Mouse (Mus musculus) heart, postnatal 0 days (tissue): Measurements from ENCODE around the gene Mme. TPM values are rescaled to one million over a fixed set of nuclear protein-coding genes. Genes with fewer than 3 reads are reported as not detected.

Experiments
- ATAC-seq: fragments of 200-750 bp; cut with Nextera tagmentation; 2 replicates; pipeline ENCODE4 v1.8.0; 2017; ENCODE audit warnings: low read depth, moderate number of reproducible peaks, moderate library complexity; ENCODE audit not compliant: insufficient read depth
- DNase-seq: peaks from one replicate; pipeline ENCODE4 v3.0.0-alpha.2; 2016; ENCODE audit warnings: low spot score
- H3K27ac ChIP-seq: fragments of 300-500 bp; sonication (generic); 2 replicates; pipeline ENCODE4 v1.5.1; 2014; ENCODE audit warnings: low read depth, mild to moderate bottlenecking
- H3K27me3 ChIP-seq: fragments of 300-500 bp; sonication (generic); 2 replicates; pipeline ENCODE4 v1.6.1; 2014; ENCODE audit warnings: low read length, mixed read lengths; ENCODE audit not compliant: control insufficient read depth, insufficient read depth
- H3K36me3 ChIP-seq: fragments of 300-500 bp; sonication (generic); replicated peaks from 2 replicates; pipeline ENCODE4 v1.6.1; 2014; ENCODE audit warnings: low read length, mixed read lengths; ENCODE audit not compliant: control insufficient read depth, insufficient read depth
- H3K4me1 ChIP-seq: fragments of 300-500 bp; sonication (generic); 2 replicates; pipeline ENCODE4 v1.6.1; 2014; ENCODE audit warnings: antibody characterized with exemption; ENCODE audit not compliant: control insufficient read depth, insufficient read depth
- H3K4me2 ChIP-seq: fragments of 300-500 bp; sonication (generic); 2 replicates; pipeline ENCODE4 v1.6.1; 2014; ENCODE audit warnings: low read depth, mild to moderate bottlenecking, low read length, moderate library complexity
- H3K4me3 ChIP-seq: fragments of 300-500 bp; sonication (generic); 2 replicates; pipeline ENCODE4 v1.5.1; 2014; ENCODE audit warnings: low read depth, low read length
- H3K9ac ChIP-seq: fragments of 300-500 bp; sonication (generic); replicated peaks from 2 replicates; pipeline ENCODE4 v1.6.1; 2014; ENCODE audit warnings: low read depth, low read length, mixed read lengths
- H3K9me3 ChIP-seq: fragments of 300-500 bp; sonication (generic); replicated peaks from 2 replicates; pipeline ENCODE4 v1.6.1; 2016; ENCODE audit warnings: low read length; ENCODE audit not compliant: control insufficient read depth
- CTCF ChIP-seq: IDR thresholded peaks from 2 replicates; pipeline ENCODE4 v1.5.1; 2016; ENCODE audit warnings: antibody characterized with exemption, control low read depth, low read depth
- EP300 ChIP-seq: IDR thresholded peaks from 2 replicates; pipeline ENCODE4 v1.6.1; 2016; ENCODE audit warnings: antibody characterized with exemption, low read depth
- WGBS: fragments of 180-500 bp; shearing (Covaris S2); extraction: QIAGEN DNeasy Blood & Tissue Kit; methylation state at CpG from one replicate; pipeline ENCODE4 v1.1.7; 2014; 5-methylcytosine and 5-hydroxymethylcytosine counted together
- polyA plus RNA-seq: library from polyadenylated mRNA; unstranded; fragments of >200 nt; fragmentation: Nextera tagmentation; extraction: Ambion mirVana; gene quantifications from 2 replicates; pipeline ENCODE4 v1.2.1, GENCODE M21; 2015
- total RNA-seq: library from RNA; depleted of rRNA; stranded (reverse); fragments of >200 nt; gene quantifications from 2 replicates; pipeline ENCODE4 v1.2.3, GENCODE M21; 2014; ENCODE audit warnings: low replicate concordance

Gene Mme
- total and polyA plus RNA-seq, 2 experiments from 2014 or later: 0.94 to 4.5 TPM

- H3K9ac ChIP-seq: no peak overlapping the region
- TF ChIP-seq CTCF (no peak), EP300 (no peak)
- no peak for ATAC-seq
- WGBS: 78% methylated on average over 4 of the region's 4 CpGs
- no peaks in the 10 kb centered on the region for H3K4me1 ChIP-seq
- H3K27me3 ChIP-seq: no peaks in the 10 kb centered on the region
- H3K36me3 ChIP-seq: no peaks in the 10 kb centered on the region
- H3K27ac ChIP-seq: no peak overlapping the region
- H3K9me3 ChIP-seq: no peaks in the 10 kb centered on the region
- DNase-seq: no peak
- no peak overlapping the region for H3K4me2 ChIP-seq
- H3K4me3 ChIP-seq: no peak overlapping the region
Measured at GRCm38 (mm10) chr3:63398171-63398570, 156.8 kb downstream of the Mme start.

DNA sequence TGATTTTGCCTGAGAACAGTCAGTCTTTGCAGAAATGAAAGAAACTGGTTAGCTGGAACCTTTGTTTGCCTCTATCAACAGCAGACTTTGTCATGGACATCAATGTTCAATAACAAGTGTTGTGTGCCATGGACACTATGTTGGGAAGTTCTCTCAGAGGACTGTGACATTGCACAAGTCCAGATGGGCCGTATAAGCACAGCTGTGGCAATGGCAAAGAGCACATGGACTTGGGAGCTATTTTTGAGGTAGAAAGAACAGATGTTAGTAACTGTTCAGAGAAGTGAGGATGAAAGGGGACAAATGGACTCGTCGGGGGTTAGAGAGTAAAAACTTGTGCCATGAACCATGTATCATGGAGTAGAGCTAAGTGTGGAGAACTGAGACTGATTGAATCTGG is 165.1 kb downstream of the Mme start:
- Histone ChIP-seq H3K4me1 (no peaks in the 10 kb centered on the region), H3K36me3 (no peaks in the 10 kb centered on the region), H3K4me2 (no peak overlapping the region), H3K27me3 (no peaks in the 10 kb centered on the region), H3K9ac (no peak overlapping the region), H3K4me3 (no peak overlapping the region), H3K9me3 (no peaks in the 10 kb centered on the region), H3K27ac (no peak overlapping the region)
- TF ChIP-seq EP300 (no peak), CTCF (no peak)
- 77% methylated on average over 3 of the region's 3 CpGs for WGBS
- ATAC-seq: no peak
- DNase-seq: no peak

GRCm38 (mm10) chr3:63411006-63411405 is 169.7 kb downstream of the Mme start:
- ATAC-seq (no peak), DNase-seq (no peak)
- WGBS: 82% methylated on average over 4 of the region's 4 CpGs
- no peak overlapping the region for H3K27ac ChIP-seq
- no peak for TF ChIP-seq EP300
- no peak for TF ChIP-seq CTCF
- H3K9ac ChIP-seq: no peak overlapping the region
- H3K9me3 ChIP-seq: no peaks in the 10 kb centered on the region
- H3K36me3 ChIP-seq: no peaks in the 10 kb centered on the region
- H3K4me1 ChIP-seq: no peaks in the 10 kb centered on the region
- H3K4me2 ChIP-seq: no peak overlapping the region
- no peaks in the 10 kb centered on the region for H3K27me3 ChIP-seq
- H3K4me3 ChIP-seq: no peak overlapping the region

GRCm38 (mm10) chr3:63412220-63412937 is 171.0 kb downstream of the Mme start:
- 63% methylated on average over 6 of the region's 6 CpGs for WGBS
- H3K27me3 ChIP-seq: no peaks in the 10 kb centered on the region
- ATAC-seq (no peak), DNase-seq (no peak)
- H3K9me3 ChIP-seq: no peaks in the 10 kb centered on the region
- H3K4me3 ChIP-seq: no peak overlapping the region
- TF ChIP-seq CTCF (no peak), EP300 (no peak)
- H3K4me2 ChIP-seq: no peak overlapping the region
- no peaks in the 10 kb centered on the region for H3K4me1 ChIP-seq
- no peaks in the 10 kb centered on the region for H3K36me3 ChIP-seq
- no peak overlapping the region for H3K27ac ChIP-seq
- no peak overlapping the region for H3K9ac ChIP-seq

- no peak overlapping the region for H3K27ac ChIP-seq
- ATAC-seq (no peak), DNase-seq (no peak)
- H3K27me3 ChIP-seq: no peaks in the 10 kb centered on the region
- H3K36me3 ChIP-seq: no peaks in the 10 kb centered on the region
- 70% methylated on average over 6 of the region's 6 CpGs for WGBS
- no peaks in the 10 kb centered on the region; the same call in 1 of the 2 replicates for H3K4me1 ChIP-seq
- H3K4me2 ChIP-seq: no peak overlapping the region
- no peak overlapping the region for H3K9ac ChIP-seq
- H3K4me3 ChIP-seq: no peak overlapping the region
- no peaks in the 10 kb centered on the region for H3K9me3 ChIP-seq
- TF ChIP-seq EP300: no peak
- TF ChIP-seq CTCF: no peak
Measured at GRCm38 (mm10) chr3:63413046-63413911, 171.9 kb downstream of the Mme start.
